Mouse (Mus musculus): ENCODE measurements at regions not wholly inside any gene's neighbourhood (a gene's known extent, or its start where the extent isn't known, plus 50 kb on each side); places are given as distances from the start of the nearest gene placed in this dataset.
"Not testable (repeated sequence)": the region's sequence is repeated elsewhere in the genome, so short reads cannot be mapped to it uniquely, and the experiment has no call there.

DNA sequence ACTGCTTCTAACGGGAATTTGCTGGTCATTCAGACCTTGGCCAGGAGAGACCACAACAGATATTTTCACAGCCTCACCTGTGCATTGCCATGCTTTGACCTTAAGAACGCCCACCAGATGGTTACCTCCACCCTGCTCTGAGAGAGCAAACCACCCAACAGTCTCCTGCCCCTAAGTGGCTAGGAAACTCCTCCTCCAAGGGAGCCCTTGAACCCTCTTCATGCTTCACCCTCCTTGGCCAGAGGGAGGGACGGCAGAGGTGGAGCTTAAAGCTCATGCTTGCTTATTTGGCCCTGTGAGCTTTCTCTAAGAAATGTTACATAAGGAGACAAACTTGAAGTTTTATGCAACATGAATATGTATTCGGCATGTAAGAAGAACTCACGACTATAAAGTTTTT, 645.0 kb upstream of the Gm19410 start:
- no peak for DNase-seq (ENCODE audit: extremely low spot score in 1 of 2, low spot score in 1 of 2)

DNA sequence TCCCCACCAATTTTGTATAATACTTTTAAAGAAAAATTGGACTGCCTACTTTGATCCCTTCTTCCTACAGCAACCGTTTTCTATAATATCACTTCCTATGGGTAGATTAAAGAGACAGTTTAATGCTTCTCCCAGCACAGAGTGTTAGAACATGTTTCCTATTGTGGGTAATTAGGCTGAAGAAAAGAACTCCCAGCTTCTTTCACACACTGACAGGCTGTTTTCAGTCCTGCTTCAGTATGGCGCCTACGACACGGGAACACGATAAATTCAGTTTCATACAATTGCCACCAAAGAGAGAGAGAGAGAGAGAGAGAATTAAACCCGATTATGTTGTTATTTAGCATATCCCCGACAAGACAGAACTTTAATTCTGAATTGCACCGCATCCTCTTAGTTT, 644.5 kb upstream of the Gm19410 start:
- no peak for DNase-seq (ENCODE audit: extremely low spot score in 1 of 2, low spot score in 1 of 2)

DNA sequence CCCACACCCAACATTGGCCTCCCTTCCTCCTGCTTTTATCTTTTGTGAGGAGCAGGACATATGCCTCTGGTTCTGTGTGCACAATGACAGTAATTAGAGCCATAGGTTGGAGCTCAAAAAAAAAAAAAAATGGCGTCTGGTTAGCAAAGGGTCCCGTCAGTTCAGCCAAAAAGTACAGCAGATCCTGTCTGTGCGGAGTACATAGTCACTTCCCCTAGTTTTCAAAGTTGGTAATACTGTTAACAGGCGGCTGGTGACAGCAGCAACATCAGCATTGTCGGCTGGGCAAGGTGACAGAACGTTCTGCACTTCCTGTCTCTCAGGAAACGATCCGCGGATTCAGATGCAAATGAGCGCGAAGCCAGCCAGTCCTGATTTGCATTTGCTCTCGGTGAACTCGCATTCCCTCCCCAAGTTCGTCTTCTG, 642.4 kb upstream of the Gm19410 start:
- peak; percentile 25 to 53 for DNase-seq (ENCODE audit: extremely low spot score in 1 of 2, low spot score in 1 of 2)

DNA sequence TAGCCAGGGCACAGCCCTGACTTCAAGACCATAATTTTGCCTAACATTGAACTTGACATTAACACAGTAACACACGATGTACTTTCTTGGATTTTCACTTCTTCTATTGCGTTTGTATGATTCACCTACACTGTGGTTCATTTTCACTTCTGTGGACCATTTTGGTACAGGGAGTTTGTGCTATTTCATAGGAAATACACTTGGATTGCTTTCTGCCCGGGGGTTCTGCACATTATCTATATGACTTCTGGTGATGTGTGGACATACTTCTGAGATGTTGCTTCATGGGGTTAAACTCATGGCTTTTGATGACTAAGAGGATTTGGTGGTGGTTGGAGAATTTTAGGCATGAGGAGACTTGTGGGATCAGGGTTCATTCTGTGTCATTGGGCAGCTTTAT, 640.4 kb upstream of the Gm19410 start:
- DNase-seq (ENCODE audit: extremely low spot score in 1 of 2, low spot score in 1 of 2), result no peak

DNA sequence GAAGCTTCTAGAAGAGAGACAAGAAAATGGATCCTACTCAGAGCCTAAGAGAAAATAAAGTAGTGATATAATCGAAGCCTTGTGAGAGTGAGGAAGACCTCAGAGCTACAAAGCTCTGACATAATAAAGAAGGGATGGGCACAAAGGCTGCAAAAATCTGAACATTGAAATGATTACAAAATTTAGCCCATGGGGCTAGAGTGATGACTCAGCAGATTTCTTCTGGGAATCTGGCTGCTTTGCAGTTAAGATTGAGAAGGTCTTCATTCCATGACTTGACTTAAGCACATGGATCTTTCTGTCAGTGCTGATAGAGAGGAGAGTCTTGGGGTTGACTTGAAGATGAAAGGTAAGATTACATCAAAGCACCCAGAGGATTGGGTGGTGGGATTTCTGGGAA, 633.3 kb upstream of the Gm19410 start:
- no peak for DNase-seq (ENCODE audit: extremely low spot score in 1 of 2, low spot score in 1 of 2)

DNA sequence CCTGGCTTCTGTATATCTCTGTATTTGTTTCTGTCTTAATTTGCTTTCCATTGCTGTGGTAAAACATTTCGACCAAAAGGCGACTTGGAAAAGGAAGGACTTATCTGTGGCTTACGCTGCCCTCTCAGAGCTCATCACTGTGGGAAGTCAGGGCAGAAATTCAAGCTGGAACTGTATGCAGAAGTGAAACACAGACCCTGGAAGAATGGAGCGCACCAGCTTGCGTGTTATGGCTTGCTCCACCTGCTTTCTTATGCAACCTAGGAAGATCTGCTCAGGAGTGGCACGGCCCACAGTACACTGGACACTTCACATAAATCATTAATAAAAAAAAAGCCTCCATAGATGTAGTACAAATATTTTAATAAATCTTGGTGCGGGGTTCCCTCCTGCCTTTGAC, 630.0 kb upstream of the Gm19410 start:
- DNase-seq (ENCODE audit: extremely low spot score in 1 of 2, low spot score in 1 of 2), result no peak

GRCm38 (mm10) chr8:35136643-35137042, 628.9 kb upstream of the Gm19410 start:
- no peak for DNase-seq (ENCODE audit: extremely low spot score in 1 of 2, low spot score in 1 of 2)

- DNase-seq (ENCODE audit: extremely low spot score in 1 of 2, low spot score in 1 of 2), result no peak
Observed at GRCm38 (mm10) chr8:35140775-35141174, 624.8 kb upstream of the Gm19410 start.

DNA sequence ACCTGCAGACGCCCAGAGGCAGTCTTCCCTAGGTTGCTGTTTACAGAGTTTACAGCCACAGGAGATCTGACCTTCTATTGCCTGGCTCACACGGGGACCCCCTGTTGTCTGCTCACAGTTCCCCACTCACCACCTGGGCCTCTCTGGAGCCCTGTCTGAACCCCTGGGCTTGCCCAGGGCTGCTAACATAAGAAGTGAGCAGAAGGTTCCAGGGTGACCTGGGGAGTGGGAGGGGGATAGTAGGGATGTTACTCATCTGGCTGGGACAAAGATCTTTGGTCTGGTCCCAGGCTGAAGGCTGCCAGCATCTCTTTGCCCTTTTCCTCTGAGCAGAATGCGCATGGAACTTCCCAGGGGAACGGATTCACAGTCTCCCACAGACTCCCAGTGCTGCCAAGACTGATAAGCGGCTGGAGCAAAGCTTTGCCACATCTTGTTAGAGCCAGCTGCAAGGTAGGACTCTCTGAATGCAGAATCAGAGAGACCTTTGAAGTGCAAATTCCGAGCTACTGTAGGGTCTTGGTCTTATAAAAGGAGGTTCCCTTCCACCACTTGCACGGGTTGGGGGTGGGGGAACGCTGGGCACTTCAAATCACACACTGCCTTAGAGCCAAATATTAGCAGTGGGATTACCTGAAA, 622.5 kb upstream of the Gm19410 start:
- DNase-seq (ENCODE audit: extremely low spot score in 1 of 2, low spot score in 1 of 2), result peak in 1 of 2 experiments; percentile 20

DNA sequence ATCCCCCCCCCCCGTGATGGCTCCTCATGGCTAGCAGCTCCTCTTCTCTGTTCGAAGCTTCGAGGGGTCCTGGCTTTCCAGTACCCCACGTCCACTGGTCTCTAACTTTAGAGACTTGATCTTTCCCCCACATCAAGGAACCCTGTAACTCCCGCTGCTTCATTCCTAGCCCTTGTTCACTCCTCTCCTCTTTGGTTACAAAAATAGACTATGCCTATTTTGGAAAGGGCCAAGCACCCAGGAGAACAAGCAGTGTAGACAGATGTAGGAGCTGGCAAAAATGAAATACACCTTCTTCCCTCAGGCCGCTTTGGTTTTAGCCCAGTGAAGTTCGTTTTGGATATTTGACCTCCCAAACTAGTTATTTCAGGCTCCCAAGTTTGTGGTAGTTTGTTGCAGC, 621.9 kb upstream of the Gm19410 start:
- no peak for DNase-seq (ENCODE audit: extremely low spot score in 1 of 2, low spot score in 1 of 2)

DNA sequence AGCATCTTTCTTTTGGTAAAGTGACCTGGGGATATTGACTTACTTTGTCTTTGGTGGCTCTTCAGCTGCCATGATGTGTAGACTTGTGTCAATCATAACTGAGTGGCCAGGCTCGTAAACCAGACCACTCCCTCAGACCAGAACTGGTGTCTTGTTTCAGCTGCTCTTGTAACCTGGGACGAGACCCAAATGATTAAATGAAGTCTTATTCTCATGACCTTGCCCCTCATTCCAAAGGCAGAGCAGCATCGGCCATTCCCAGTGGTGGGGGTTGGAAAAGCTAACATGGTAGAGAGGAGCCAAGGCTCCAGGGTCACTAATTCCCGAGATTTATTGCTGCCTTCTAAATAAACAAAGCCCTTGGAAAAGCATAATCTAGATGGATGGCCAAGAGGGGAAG, 621.2 kb upstream of the Gm19410 start:
- no peak for DNase-seq (ENCODE audit: extremely low spot score in 1 of 2, low spot score in 1 of 2)

- DNase-seq (ENCODE audit: extremely low spot score in 1 of 2, low spot score in 1 of 2), result no peak
Observed at GRCm38 (mm10) chr8:35147481-35147880, 618.1 kb upstream of the Gm19410 start.

DNA sequence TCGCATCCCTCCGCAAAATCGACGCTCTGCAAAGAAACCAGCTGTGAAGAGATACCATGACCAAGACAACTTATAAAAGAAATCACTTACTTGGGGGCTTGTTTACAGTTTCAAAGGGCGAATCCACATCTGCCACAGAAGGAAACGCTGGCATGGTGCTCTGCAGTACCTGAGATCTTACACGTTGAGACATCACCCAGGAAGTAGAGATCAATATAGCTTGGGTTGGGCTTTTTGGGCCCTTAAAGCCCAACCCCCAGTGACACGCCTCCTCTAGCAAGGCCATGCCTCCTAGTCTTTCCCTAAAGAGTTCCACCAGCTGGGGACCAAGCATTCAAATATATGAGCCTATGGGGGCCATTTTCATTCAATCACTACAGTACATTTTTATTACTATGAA, 617.6 kb upstream of the Gm19410 start:
- no peak for DNase-seq (ENCODE audit: extremely low spot score in 1 of 2, low spot score in 1 of 2)

DNA sequence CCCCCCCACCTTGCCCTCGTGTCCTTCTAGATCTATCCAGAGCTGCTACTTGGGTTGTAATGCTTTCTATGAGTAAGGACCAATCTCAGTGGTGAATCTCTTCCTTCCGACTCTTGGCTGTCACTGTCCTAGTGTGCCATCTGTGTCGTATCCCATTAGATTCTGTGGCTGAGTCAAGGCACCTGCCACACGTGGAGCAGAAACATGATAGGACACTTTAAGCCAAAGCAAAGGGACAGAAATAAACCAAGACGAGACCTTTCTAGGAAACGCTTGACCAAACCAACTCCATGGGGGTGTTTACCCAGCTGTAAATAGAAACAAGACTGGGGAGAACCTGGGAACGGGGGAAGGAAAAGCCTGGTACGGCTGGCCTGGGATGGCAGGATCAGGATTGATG, 613.0 kb upstream of the Gm19410 start:
- DNase-seq (ENCODE audit: extremely low spot score in 1 of 2, low spot score in 1 of 2), result no peak

- no peak for DNase-seq (ENCODE audit: extremely low spot score in 1 of 2, low spot score in 1 of 2)
Observed at GRCm38 (mm10) chr8:35156272-35156671, 609.3 kb upstream of the Gm19410 start.

- DNase-seq (ENCODE audit: extremely low spot score in 1 of 2, low spot score in 1 of 2), result peak; percentile 17 to 38
Observed at GRCm38 (mm10) chr8:35157711-35158110, 607.9 kb upstream of the Gm19410 start.

GRCm38 (mm10) chr8:35159329-35159728, 606.3 kb upstream of the Gm19410 start:
- peak in 1 of 2 experiments; percentile 83 for DNase-seq (ENCODE audit: extremely low spot score in 1 of 2, low spot score in 1 of 2)

DNA sequence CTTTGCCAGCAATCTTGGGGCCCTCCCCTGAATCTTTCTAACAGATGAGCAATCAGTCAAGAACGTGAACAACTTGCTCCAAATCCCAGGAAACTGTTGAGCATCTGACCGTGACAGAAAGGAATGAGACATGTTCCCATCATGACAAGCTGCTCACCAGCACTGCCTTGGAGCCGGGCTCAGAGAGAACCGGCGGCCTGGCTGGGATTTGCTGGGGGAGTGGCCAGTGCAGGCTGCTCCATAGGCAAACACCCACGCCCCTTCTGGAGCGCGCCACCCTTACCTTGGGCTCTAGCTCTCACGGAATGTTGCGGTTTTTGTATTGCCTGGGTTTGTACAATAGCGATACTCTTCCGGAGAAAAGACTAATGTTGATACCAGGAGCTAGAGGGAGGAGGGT, 605.4 kb upstream of the Gm19410 start:
- DNase-seq (ENCODE audit: extremely low spot score in 1 of 2, low spot score in 1 of 2), result no peak

GRCm38 (mm10) chr8:35162166-35162565, 603.4 kb upstream of the Gm19410 start:
- not testable (repeated sequence) for DNase-seq (ENCODE audit: extremely low spot score in 1 of 2, low spot score in 1 of 2)

DNA sequence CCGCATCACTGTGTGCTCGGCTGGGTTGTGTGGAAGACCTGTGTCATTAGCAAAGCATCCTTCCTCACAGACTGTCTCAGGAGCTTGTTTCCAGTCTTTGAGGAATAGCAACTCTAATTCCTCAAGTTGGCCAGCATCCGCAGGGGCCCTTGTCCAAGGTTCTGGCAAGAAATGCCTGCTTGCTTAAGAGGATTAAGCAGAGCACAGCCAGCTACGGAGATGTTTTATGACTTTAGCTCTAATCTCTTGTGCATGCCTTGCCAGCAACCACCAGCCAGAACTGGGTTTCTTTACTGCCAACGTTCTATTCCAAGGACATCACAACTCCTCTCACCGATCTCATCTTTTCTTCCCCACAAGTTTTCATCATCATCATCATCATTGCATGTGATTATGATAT, 599.0 kb upstream of the Gm19410 start:
- no peak for DNase-seq (ENCODE audit: extremely low spot score in 1 of 2, low spot score in 1 of 2)

GRCm38 (mm10) chr8:35171536-35172310, 593.9 kb upstream of the Gm19410 start:
- DNase-seq (ENCODE audit: extremely low spot score in 1 of 2, low spot score in 1 of 2), result no peak

GRCm38 (mm10) chr8:35177314-35177713, 588.3 kb upstream of the Gm19410 start:
- DNase-seq (ENCODE audit: extremely low spot score in 1 of 2, low spot score in 1 of 2), result no peak
